Mouse (Mus musculus): ENCODE measurements at regions not wholly inside any gene's neighbourhood (a gene's known extent, or its start where the extent isn't known, plus 50 kb on each side); places are given as distances from the start of the nearest gene placed in this dataset.

- H3K36me3 ChIP-seq: no peaks in the 10 kb centered on the region
- H3K9me3 ChIP-seq (replicated peaks): no peaks in the 10 kb centered on the region
- H3K9ac ChIP-seq (replicated peaks): no peak overlapping the region
- no peak overlapping the region for H3K4me3 ChIP-seq (replicated peaks)
- no peaks in the 10 kb centered on the region for H3K4me1 ChIP-seq
- no peak overlapping the region for H3K27ac ChIP-seq (replicated peaks)
- no peak for ATAC-seq (ENCODE audit: low FRiP score)
- 72% methylated on average over 1 of the region's 1 CpGs for WGBS
- H3K27me3 ChIP-seq (replicated peaks): no peaks in the 10 kb centered on the region
- H3K4me2 ChIP-seq: no peak overlapping the region
These were observed 1380.4 kb upstream of the Cdh8 start for GRCm38 (mm10) chr8:100796628-100797027.

GRCm38 (mm10) chr8:100793951-100794350, 1377.7 kb upstream of the Cdh8 start:
- no peak for ATAC-seq (ENCODE audit: low FRiP score)
- H3K9ac ChIP-seq (replicated peaks): no peak overlapping the region

GRCm38 (mm10) chr8:100790592-100791141, 1374.4 kb upstream of the Cdh8 start:
- 48% methylated on average over 11 of the region's 11 CpGs for WGBS
- no peak overlapping the region for H3K4me3 ChIP-seq (replicated peaks)
- H3K27me3 ChIP-seq (replicated peaks): no peaks in the 10 kb centered on the region
- no peaks in the 10 kb centered on the region for H3K9me3 ChIP-seq (replicated peaks)
- peak overlapping the region; percentile 13; the same call in 1 of the 2 replicates for H3K4me2 ChIP-seq
- 0 out of 2 replicates have a peak, but pooled peaks cover 2% of the 10 kb centered on the region for H3K4me1 ChIP-seq
- ATAC-seq (ENCODE audit: low FRiP score): no peak
- no peaks in the 10 kb centered on the region for H3K36me3 ChIP-seq
- H3K9ac ChIP-seq (replicated peaks): no peak overlapping the region
- H3K27ac ChIP-seq (replicated peaks): no peak overlapping the region

More at GRCm38 (mm10) chr8:100793951-100794350, 1377.7 kb upstream of the Cdh8 start:
- Histone ChIP-seq H3K4me2 (no peak overlapping the region), H3K27me3 (replicated peaks) (no peaks in the 10 kb centered on the region), H3K36me3 (no peaks in the 10 kb centered on the region), H3K4me3 (replicated peaks) (no peak overlapping the region), H3K27ac (replicated peaks) (no peak overlapping the region), H3K4me1 (0 out of 2 replicates have a peak, but pooled peaks cover 2% of the 10 kb centered on the region), H3K9me3 (replicated peaks) (no peaks in the 10 kb centered on the region)
- 92% methylated on average over 7 of the region's 7 CpGs for WGBS

- Histone ChIP-seq H3K9ac (replicated peaks) (no peak overlapping the region), H3K27me3 (replicated peaks) (no peaks in the 10 kb centered on the region), H3K4me1 (0 out of 2 replicates have a peak, but pooled peaks cover 2% of the 10 kb centered on the region), H3K9me3 (replicated peaks) (no peaks in the 10 kb centered on the region), H3K27ac (replicated peaks) (no peak overlapping the region), H3K4me3 (replicated peaks) (no peak overlapping the region), H3K4me2 (no peak overlapping the region), H3K36me3 (no peaks in the 10 kb centered on the region)
- WGBS: 70% methylated on average over 6 of the region's 6 CpGs
- ATAC-seq (ENCODE audit: low FRiP score): no peak
These were observed 1371.9 kb upstream of the Cdh8 start for GRCm38 (mm10) chr8:100788132-100788531.

GRCm38 (mm10) chr8:100772742-100773370, 1356.6 kb upstream of the Cdh8 start:
- 18% methylated on average over 9 of the region's 9 CpGs for WGBS
- Histone ChIP-seq H3K4me3 (replicated peaks) (peak overlapping the region; percentile 15; the same call in 1 of the 2 replicates), H3K27ac (replicated peaks) (no peak overlapping the region; the same call in 1 of the 2 replicates), H3K27me3 (replicated peaks) (no peaks in the 10 kb centered on the region), H3K9ac (replicated peaks) (peak overlapping the region; percentile 45), H3K4me2 (peak overlapping the region; percentile 49), H3K9me3 (replicated peaks) (no peaks in the 10 kb centered on the region), H3K4me1 (peaks cover 4% of the 10 kb centered on the region; the same call in 1 of the 2 replicates), H3K36me3 (no peaks in the 10 kb centered on the region)
- peak; percentile 66; the same call in 1 of the 2 replicates for ATAC-seq (ENCODE audit: low FRiP score)

GRCm38 (mm10) chr8:100769617-100770016, 1353.3 kb upstream of the Cdh8 start:
- no peaks in the 10 kb centered on the region for H3K27me3 ChIP-seq (replicated peaks)
- H3K9me3 ChIP-seq (replicated peaks): no peaks in the 10 kb centered on the region
- ATAC-seq (ENCODE audit: low FRiP score): no peak
- H3K36me3 ChIP-seq: no peaks in the 10 kb centered on the region
- peaks cover 4% of the 10 kb centered on the region; the same call in 1 of the 2 replicates for H3K4me1 ChIP-seq
- no peak overlapping the region for H3K4me2 ChIP-seq
- 0 out of 2 replicates have a peak overlapping the region, but pooled peaks have one; percentile 51 for H3K27ac ChIP-seq (replicated peaks)
- WGBS: 27% methylated on average over 4 of the region's 4 CpGs
- H3K4me3 ChIP-seq (replicated peaks): no peak overlapping the region
- no peak overlapping the region for H3K9ac ChIP-seq (replicated peaks)

- H3K36me3 ChIP-seq: no peaks in the 10 kb centered on the region
- ATAC-seq (ENCODE audit: low FRiP score): no peak
- no peak overlapping the region for H3K9ac ChIP-seq (replicated peaks)
- no peak overlapping the region for H3K4me3 ChIP-seq (replicated peaks)
- H3K27ac ChIP-seq (replicated peaks): no peak overlapping the region
- no peaks in the 10 kb centered on the region for H3K9me3 ChIP-seq (replicated peaks)
- H3K4me1 ChIP-seq: no peaks in the 10 kb centered on the region
- WGBS: 83% methylated on average over 4 of the region's 4 CpGs
- H3K27me3 ChIP-seq (replicated peaks): no peaks in the 10 kb centered on the region
- no peak overlapping the region for H3K4me2 ChIP-seq
These were observed 1317.7 kb upstream of the Cdh8 start for GRCm38 (mm10) chr8:100733927-100734326.

GRCm38 (mm10) chr8:100702365-100702764, 1286.1 kb upstream of the Cdh8 start:
- ATAC-seq (ENCODE audit: low FRiP score): no peak
- no peak overlapping the region for H3K4me3 ChIP-seq (replicated peaks)
- no peaks in the 10 kb centered on the region for H3K4me1 ChIP-seq
- no peaks in the 10 kb centered on the region for H3K9me3 ChIP-seq (replicated peaks)
- no peak overlapping the region for H3K4me2 ChIP-seq
- H3K27ac ChIP-seq (replicated peaks): no peak overlapping the region
- no peaks in the 10 kb centered on the region for H3K27me3 ChIP-seq (replicated peaks)
- no peaks in the 10 kb centered on the region for H3K36me3 ChIP-seq
- WGBS: 81% methylated on average over 2 of the region's 2 CpGs
- H3K9ac ChIP-seq (replicated peaks): no peak overlapping the region

- H3K36me3 ChIP-seq: no peaks in the 10 kb centered on the region
- no peak overlapping the region for H3K27ac ChIP-seq (replicated peaks)
- H3K9me3 ChIP-seq (replicated peaks): no peaks in the 10 kb centered on the region
- H3K4me3 ChIP-seq (replicated peaks): no peak overlapping the region
- 73% methylated on average over 3 of the region's 3 CpGs for WGBS
- H3K9ac ChIP-seq (replicated peaks): no peak overlapping the region
- no peak for ATAC-seq (ENCODE audit: low FRiP score)
- H3K4me1 ChIP-seq: no peaks in the 10 kb centered on the region
- H3K4me2 ChIP-seq: no peak overlapping the region
- no peaks in the 10 kb centered on the region for H3K27me3 ChIP-seq (replicated peaks)
These were observed 1278.8 kb upstream of the Cdh8 start for GRCm38 (mm10) chr8:100695043-100695442.

- no peak overlapping the region for H3K9ac ChIP-seq (replicated peaks)
- ATAC-seq (ENCODE audit: low FRiP score): no peak
- H3K9me3 ChIP-seq (replicated peaks): no peaks in the 10 kb centered on the region
- no peaks in the 10 kb centered on the region for H3K36me3 ChIP-seq
- H3K4me2 ChIP-seq: no peak overlapping the region
- no peaks in the 10 kb centered on the region for H3K4me1 ChIP-seq
- no peaks in the 10 kb centered on the region for H3K27me3 ChIP-seq (replicated peaks)
- H3K4me3 ChIP-seq (replicated peaks): no peak overlapping the region
- WGBS: 56% methylated on average over 3 of the region's 3 CpGs
- H3K27ac ChIP-seq (replicated peaks): no peak overlapping the region
These were observed 1262.3 kb upstream of the Cdh8 start for GRCm38 (mm10) chr8:100678580-100678979.
